Mouse (Mus musculus) forebrain, embryonic 16.5 days (tissue): Measurements from ENCODE around the gene Olr1. TPM values are rescaled to one million over a fixed set of nuclear protein-coding genes. Genes with fewer than 3 reads are reported as not detected.

ENCODE experiments used
- ATAC-seq: fragments of 200-750 bp; cut with Nextera tagmentation; 2 replicates; pipeline ENCODE4 v1.8.0; 2017; ENCODE audit warnings: mild to moderate bottlenecking, moderate library complexity
- H3K27ac ChIP-seq: fragments of 300-500 bp; sonication (generic); 2 replicates; pipeline ENCODE4 v1.5.1; 2014; ENCODE audit warnings: low read length, control low read depth
- H3K27me3 ChIP-seq: fragments of 300-500 bp; sonication (generic); replicated peaks from 2 replicates; pipeline ENCODE4 v1.6.1; 2014; ENCODE audit warnings: low read length; ENCODE audit not compliant: control insufficient read depth, insufficient read depth
- H3K36me3 ChIP-seq: fragments of 300-500 bp; sonication (generic); 2 replicates; pipeline ENCODE4 v1.6.1; 2014; ENCODE audit not compliant: control insufficient read depth, insufficient read depth
- H3K4me1 ChIP-seq: fragments of 300-500 bp; sonication (generic); replicated peaks from 2 replicates; pipeline ENCODE4 v1.6.1; 2014; ENCODE audit warnings: low read length; ENCODE audit not compliant: control insufficient read depth, insufficient read depth
- H3K4me2 ChIP-seq: fragments of 300-500 bp; sonication (generic); 2 replicates; pipeline ENCODE4 v1.6.1; 2014; ENCODE audit warnings: mild to moderate bottlenecking, low read length, control low read depth
- H3K4me3 ChIP-seq: fragments of 300-500 bp; sonication (generic); replicated peaks from 2 replicates; pipeline ENCODE4 v1.5.1; 2014; ENCODE audit warnings: mild to moderate bottlenecking, low read length, control low read depth
- H3K9ac ChIP-seq: fragments of 300-500 bp; sonication (generic); replicated peaks from 2 replicates; pipeline ENCODE4 v1.6.1; 2014; ENCODE audit warnings: low read depth, low read length, control low read depth
- H3K9me3 ChIP-seq: fragments of 300-500 bp; sonication (generic); 2 replicates; pipeline ENCODE4 v1.6.1; 2016; ENCODE audit warnings: low read length; ENCODE audit not compliant: control insufficient read depth
- WGBS: fragments of 180-500 bp; shearing (Covaris S2); extraction: QIAGEN DNeasy Blood & Tissue Kit; methylation state at CpG from one replicate; pipeline ENCODE4 v1.1.7; 2014; 5-methylcytosine and 5-hydroxymethylcytosine counted together
- polyA plus RNA-seq: library from polyadenylated mRNA; unstranded; fragments of >200 nt; fragmentation: Nextera tagmentation; extraction: Ambion mirVana; gene quantifications from 2 replicates; pipeline ENCODE4 v1.2.1, GENCODE M21; 2015

Gene Olr1
- polyA plus RNA-seq, 1 experiment from 2014 or later = not detected

DNA sequence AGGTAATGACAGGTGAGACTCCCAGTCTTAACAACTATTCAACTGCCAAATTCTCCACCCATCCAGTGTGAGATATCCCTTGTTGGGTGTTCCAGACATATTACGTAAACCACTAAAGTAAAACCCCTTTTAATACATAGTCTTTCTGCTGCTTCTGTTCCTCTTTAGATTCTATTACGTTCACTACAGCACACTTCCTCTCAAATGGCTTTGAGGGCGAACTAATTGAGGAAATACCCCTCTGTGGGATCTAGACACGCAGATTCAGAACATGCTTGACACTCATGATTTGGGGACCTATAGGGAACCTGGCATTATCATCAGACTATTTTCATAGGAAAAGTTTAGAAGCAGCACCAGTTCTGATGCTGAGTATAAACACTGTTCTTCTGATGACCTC, 12.0 kb downstream of the Olr1 start:
- Histone ChIP-seq H3K36me3 (no peaks in the 10 kb centered on the region), H3K27me3 (no peaks in the 10 kb centered on the region), H3K4me1 (no peaks in the 10 kb centered on the region), H3K9me3 (no peaks in the 10 kb centered on the region), H3K27ac (no peak overlapping the region), H3K4me2 (no peak overlapping the region), H3K9ac (no peak overlapping the region), H3K4me3 (no peak overlapping the region)
- ATAC-seq = no peak
- 87% methylated on average over 4 of the region's 4 CpGs for WGBS

DNA sequence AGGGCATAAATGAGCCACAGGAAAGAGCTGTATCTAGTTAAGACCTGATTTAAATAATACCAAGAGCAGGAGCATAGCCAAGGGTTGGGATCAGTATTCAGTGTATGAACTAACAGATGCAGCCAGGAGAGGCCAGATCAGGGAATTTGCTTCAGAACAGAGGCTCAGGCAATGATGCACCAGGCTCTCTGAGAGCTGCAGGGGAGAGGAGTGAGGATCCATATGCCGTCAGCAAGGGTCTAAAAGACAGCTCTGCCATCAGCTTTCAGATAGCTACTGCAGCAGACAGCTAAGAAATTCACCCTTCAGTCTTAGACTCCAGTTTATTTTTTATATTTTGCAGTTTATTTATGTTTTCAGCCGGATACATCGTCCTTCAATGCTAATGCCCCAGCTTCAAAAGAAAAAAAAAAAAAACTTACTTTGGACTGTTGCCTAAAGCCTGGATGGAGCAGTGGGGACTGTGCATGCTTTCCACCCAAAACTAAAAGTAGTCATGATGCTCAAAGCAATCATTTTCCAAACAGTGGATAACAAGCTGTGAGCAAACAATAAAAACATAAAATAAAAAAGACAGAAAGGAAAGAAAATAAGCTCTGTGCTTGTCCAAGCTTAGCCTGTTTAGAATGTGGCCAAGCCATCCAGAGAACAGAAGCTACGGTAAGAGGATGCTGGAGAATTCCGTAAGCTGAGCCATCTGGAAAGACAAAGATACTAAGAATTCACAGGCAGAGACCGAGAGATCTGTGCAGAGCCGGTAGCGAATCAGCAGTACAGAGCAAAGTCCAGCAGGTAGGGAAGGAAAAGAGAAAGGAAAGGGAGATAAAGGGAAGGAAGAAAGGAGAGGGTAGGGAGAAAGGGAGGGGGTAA, 26.6 kb downstream of the Olr1 start:
- H3K4me3 ChIP-seq = 0 out of 2 replicates have a peak overlapping the region, but pooled peaks have one; percentile 8
- no peaks in the 10 kb centered on the region for H3K36me3 ChIP-seq
- H3K4me1 ChIP-seq = peaks cover 8% of the 10 kb centered on the region
- peak; percentile 97 for ATAC-seq
- WGBS = 28% methylated on average over 8 of the region's 8 CpGs
- no peaks in the 10 kb centered on the region for H3K27me3 ChIP-seq
- H3K27ac ChIP-seq = peak overlapping the region; percentile 77
- no peak overlapping the region; the same call in 1 of the 2 replicates for H3K9ac ChIP-seq
- H3K9me3 ChIP-seq = no peaks in the 10 kb centered on the region
- H3K4me2 ChIP-seq = peak overlapping the region; percentile 13

- no peak for ATAC-seq
- 29% methylated on average over 13 of the region's 13 CpGs for WGBS
Measured at GRCm38 (mm10) chr6:129476404-129477126, 30.4 kb downstream of the Olr1 start.

GRCm38 (mm10) chr6:129472627-129473026, 34.3 kb downstream of the Olr1 start:
- Histone ChIP-seq H3K27me3 (no peaks in the 10 kb centered on the region), H3K4me1 (no peaks in the 10 kb centered on the region), H3K4me3 (no peak overlapping the region), H3K36me3 (no peaks in the 10 kb centered on the region), H3K9ac (no peak overlapping the region), H3K4me2 (no peak overlapping the region), H3K27ac (no peak overlapping the region), H3K9me3 (no peaks in the 10 kb centered on the region)
- WGBS = 90% methylated on average over 5 of the region's 5 CpGs
- ATAC-seq = no peak

More at GRCm38 (mm10) chr6:129476404-129477126, 30.4 kb downstream of the Olr1 start:
- H3K4me2 ChIP-seq = no peak overlapping the region
- no peak overlapping the region for H3K9ac ChIP-seq
- no peaks in the 10 kb centered on the region for H3K9me3 ChIP-seq
- no peaks in the 10 kb centered on the region for H3K36me3 ChIP-seq
- peaks cover 8% of the 10 kb centered on the region for H3K4me1 ChIP-seq
- no peak overlapping the region for H3K27ac ChIP-seq
- H3K27me3 ChIP-seq = no peaks in the 10 kb centered on the region
- H3K4me3 ChIP-seq = no peak overlapping the region

DNA sequence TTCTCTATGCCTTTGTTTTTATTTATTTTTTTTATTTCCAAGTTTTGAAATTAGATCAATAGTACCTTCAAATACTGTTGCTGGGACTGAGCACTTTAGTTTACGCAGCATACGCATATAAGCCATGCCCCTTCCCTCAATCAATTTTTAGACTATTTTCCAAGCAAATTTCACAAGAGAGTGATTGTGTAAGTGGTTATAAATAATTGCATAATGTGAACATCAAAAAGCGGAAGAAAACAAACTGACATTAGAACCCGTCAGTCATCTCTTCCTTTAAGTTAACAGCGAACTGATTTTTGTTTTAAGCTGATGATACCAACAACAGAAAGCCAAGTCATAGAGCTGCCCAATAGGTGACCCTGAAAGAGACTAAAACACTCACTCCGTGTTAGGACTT, 35.6 kb downstream of the Olr1 start:
- H3K4me2 ChIP-seq = no peak overlapping the region
- no peak overlapping the region for H3K9ac ChIP-seq
- no peak overlapping the region for H3K4me3 ChIP-seq
- no peaks in the 10 kb centered on the region for H3K9me3 ChIP-seq
- no peak overlapping the region for H3K27ac ChIP-seq
- H3K4me1 ChIP-seq = no peaks in the 10 kb centered on the region
- WGBS = 90% methylated on average over 6 of the region's 6 CpGs
- no peak for ATAC-seq
- H3K27me3 ChIP-seq = no peaks in the 10 kb centered on the region
- H3K36me3 ChIP-seq = no peaks in the 10 kb centered on the region

DNA sequence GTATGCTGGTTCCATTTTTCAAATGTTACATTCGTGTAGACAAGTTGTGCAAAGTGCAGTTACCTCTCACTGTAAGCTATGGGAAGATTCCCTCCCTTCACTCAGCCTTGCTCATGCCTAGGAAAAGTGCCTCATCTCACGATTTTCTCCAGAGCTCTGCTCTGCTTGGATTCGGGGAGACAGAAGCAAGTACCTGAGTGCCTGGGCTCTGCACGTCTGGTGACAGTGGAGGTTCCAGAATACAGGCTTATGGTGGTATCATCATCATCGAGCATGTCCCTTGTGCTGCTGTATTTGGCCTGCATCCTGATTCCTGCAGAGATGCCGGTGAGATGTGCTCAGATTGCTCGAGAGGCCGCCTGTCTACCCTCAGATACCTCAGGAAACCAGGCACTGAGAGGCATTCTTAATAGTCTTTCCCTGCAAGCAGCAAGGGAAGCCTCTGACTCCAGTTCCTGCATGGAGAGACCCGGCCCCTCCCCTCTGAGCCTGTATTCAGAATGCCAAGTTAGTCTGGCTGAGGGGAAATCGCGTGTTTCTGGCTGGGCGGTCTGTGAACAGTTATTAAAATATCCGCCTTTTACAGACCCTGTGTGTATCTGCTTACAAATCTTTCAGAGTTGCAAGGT, 55.4 kb downstream of the Olr1 start, which contains the start of gene Clec1a:
TSS of gene Clec1a (minus strand) at position 590 of the 629 bp plus-strand sequence.
- Histone ChIP-seq H3K9ac (no peak within 1 kb of the TSS), H3K4me3 (no peak within 1 kb of the TSS), H3K27ac (no peak within 1 kb of the TSS), H3K9me3 (no peaks in the 10 kb centered on the region), H3K27me3 (no peaks in the 10 kb centered on the region), H3K4me2 (no peak within 1 kb of the TSS), H3K36me3 (no peaks in the 10 kb centered on the region), H3K4me1 (no peaks in the 10 kb centered on the region)
- WGBS = 60% methylated on average over 13 of the region's 13 CpGs
- ATAC-seq = 0 out of 2 replicates have a peak, but pooled peaks have one; percentile 33

DNA sequence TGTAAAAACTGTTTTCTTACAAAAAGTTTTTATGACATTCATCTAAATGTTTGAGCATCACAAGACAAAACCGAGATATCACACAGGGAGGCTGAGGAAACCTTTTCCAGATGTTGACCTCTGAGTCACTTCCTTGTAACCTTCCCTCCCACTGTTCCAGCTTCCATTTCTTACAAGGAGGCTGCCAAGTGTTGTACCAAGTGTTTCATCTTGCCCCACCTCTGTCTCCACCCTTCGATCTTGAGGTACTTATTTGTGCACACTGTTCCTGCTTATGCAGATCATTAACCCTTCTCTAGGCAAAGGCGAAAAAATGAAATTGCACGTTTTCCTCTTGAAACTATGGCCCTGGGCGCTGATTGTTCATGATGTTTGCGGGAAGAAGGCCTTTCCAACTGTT, 57.2 kb downstream of the Olr1 start:
- Histone ChIP-seq H3K36me3 (no peaks in the 10 kb centered on the region), H3K4me1 (no peaks in the 10 kb centered on the region), H3K27ac (no peak overlapping the region), H3K9ac (no peak overlapping the region), H3K27me3 (no peaks in the 10 kb centered on the region), H3K9me3 (no peaks in the 10 kb centered on the region), H3K4me3 (no peak overlapping the region), H3K4me2 (no peak overlapping the region)
- WGBS = 81% methylated on average over 6 of the region's 6 CpGs
- no peak for ATAC-seq

DNA sequence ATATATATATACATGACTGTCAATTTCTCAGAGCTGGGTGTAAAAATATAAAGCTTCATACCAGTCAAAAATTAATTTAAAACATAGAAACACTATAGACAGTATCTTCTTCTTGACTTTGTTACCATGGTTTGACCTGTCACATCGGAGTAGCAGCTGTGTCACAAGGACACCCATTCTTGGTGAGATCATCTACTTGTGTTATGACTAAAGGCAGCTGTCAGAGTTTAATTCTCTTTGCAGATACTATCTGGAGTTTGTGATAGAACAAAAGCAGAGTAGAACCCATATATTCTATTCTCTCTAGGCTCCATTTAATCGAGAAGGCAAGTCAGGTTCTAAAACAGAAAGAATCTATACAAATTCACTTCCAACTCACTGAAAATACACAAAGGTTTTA, 68.9 kb downstream of the Olr1 start:
- Histone ChIP-seq H3K27ac (no peak overlapping the region), H3K36me3 (no peaks in the 10 kb centered on the region), H3K9me3 (no peaks in the 10 kb centered on the region), H3K4me1 (no peaks in the 10 kb centered on the region), H3K27me3 (no peaks in the 10 kb centered on the region), H3K4me2 (no peak overlapping the region), H3K9ac (no peak overlapping the region), H3K4me3 (no peak overlapping the region)
- 90% methylated on average over 2 of the region's 2 CpGs for WGBS
- no peak for ATAC-seq

DNA sequence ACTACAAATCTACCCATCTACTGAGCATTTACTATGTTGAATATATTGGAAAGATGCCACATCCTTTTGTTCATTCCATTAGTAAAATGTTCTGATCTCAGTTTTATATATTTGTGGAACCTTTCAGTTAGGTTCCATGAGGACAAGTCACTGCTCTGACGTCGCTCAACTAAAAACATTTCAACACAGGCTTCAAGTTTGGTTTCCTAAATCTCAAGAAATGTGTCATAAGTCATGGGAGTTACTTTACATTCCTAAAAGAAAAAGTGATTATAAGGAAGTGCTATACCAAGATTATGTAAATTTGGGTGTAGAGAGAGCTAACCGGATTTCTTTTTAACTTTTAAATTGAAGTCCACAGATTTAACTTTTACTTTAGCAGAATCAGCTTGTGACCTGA, 70.9 kb downstream of the Olr1 start:
- Histone ChIP-seq H3K4me2 (no peak overlapping the region), H3K4me3 (no peak overlapping the region), H3K27me3 (no peaks in the 10 kb centered on the region), H3K9me3 (no peaks in the 10 kb centered on the region), H3K4me1 (no peaks in the 10 kb centered on the region), H3K9ac (no peak overlapping the region), H3K36me3 (no peaks in the 10 kb centered on the region), H3K27ac (no peak overlapping the region)
- 88% methylated on average over 3 of the region's 3 CpGs for WGBS
- ATAC-seq = no peak
